Mouse (Mus musculus) stomach, postnatal 0 days (tissue): ENCODE results near the gene Raph1.

Experiments
- CTCF ChIP-seq: IDR thresholded peaks from 2 replicates; pipeline ENCODE4 v1.5.1; 2016; ENCODE audit warnings: antibody characterized with exemption, low read depth, mild to moderate bottlenecking, moderate library complexity
- EP300 ChIP-seq: optimal IDR thresholded peaks from 2 replicates; pipeline ENCODE3; 2016; ENCODE audit warnings: antibody characterized with exemption

- TF ChIP-seq EP300 (no peak), CTCF (no peak)
These were observed 32.3 kb upstream of the Raph1 start for GRCm38 (mm10) chr1:60599013-60599701.
